In genomic region chr19:23562061-23562460, GRCm38 (mm10) we compare ENCODE assay signal across 23 mouse cellular contexts.
"Had no signal": no experiment of that assay in that cellular context is flagged by ENCODE, and none has a peak within 500 bp of the region (broad histone marks: within the 10 kb centered on the region; RNA-seq: fewer than 3 reads in every experiment).

No protein-coding gene starts in this region.

- H3K9ac ChIP-seq: limb, embryonic 13.5 days; liver, embryonic 12.5 days; liver, embryonic 15.5 days; lung, embryonic 15.5 days; midbrain, embryonic 13.5 days; neural tube, embryonic 13.5 days; stomach, embryonic 15.5 days had no signal

- H3K36me3 ChIP-seq: limb, embryonic 10.5 days; limb, embryonic 13.5 days; liver, embryonic 12.5 days; liver, embryonic 15.5 days; lung, embryonic 15.5 days; midbrain, embryonic 10.5 days; midbrain, embryonic 13.5 days; neural tube, embryonic 13.5 days; stomach, embryonic 15.5 days had no signal

- H3K4me2 ChIP-seq: limb, embryonic 13.5 days; liver, embryonic 12.5 days; liver, embryonic 15.5 days; lung, embryonic 15.5 days; midbrain, embryonic 13.5 days; neural tube, embryonic 13.5 days; stomach, embryonic 15.5 days had no signal

- H3K9me3 ChIP-seq: limb, embryonic 10.5 days; limb, embryonic 13.5 days; liver, embryonic 12.5 days; liver, embryonic 15.5 days; lung, embryonic 15.5 days; megakaryocyte, embryonic 14.5 days; midbrain, embryonic 10.5 days; midbrain, embryonic 13.5 days; neural tube, embryonic 13.5 days; stomach, embryonic 15.5 days had no signal

- H3K27me3 ChIP-seq: limb, embryonic 13.5 days; liver, embryonic 12.5 days; liver, embryonic 15.5 days; lung, embryonic 15.5 days; megakaryocyte, embryonic 14.5 days; midbrain, embryonic 13.5 days; neural tube, embryonic 13.5 days; stomach, embryonic 15.5 days had no signal

- ATAC-seq: liver, embryonic 12.5 days; midbrain, embryonic 13.5 days; midbrain, embryonic 16.5 days had no signal

- DNase-seq: kidney, postnatal 14 days; layer of hippocampus, adult 9-11 months; liver; lung, adult 18-20 months; lung, postnatal 10 days; lung, postnatal 36 days; retina, postnatal 1 day; right cerebral cortex, postnatal 25 days; spleen, adult 18-20 months; thymus, postnatal 25 days had no signal

- H3K4me1 ChIP-seq: limb, embryonic 10.5 days; limb, embryonic 13.5 days; liver, embryonic 12.5 days; liver, embryonic 15.5 days; lung, embryonic 15.5 days; megakaryocyte, embryonic 14.5 days; midbrain, embryonic 10.5 days; midbrain, embryonic 13.5 days; neural tube, embryonic 13.5 days; stomach, embryonic 15.5 days had no signal

- H3K4me3 ChIP-seq: layer of hippocampus, adult 2 months; limb, embryonic 10.5 days; limb, embryonic 13.5 days; liver, embryonic 12.5 days; liver, embryonic 15.5 days; lung, embryonic 15.5 days; megakaryocyte, embryonic 14.5 days; midbrain, embryonic 10.5 days; midbrain, embryonic 13.5 days; myocyte; neural tube, embryonic 13.5 days; stomach, embryonic 15.5 days had no signal

- H3K27ac ChIP-seq: layer of hippocampus, adult 2 months; limb, embryonic 10.5 days; limb, embryonic 13.5 days; liver, embryonic 12.5 days; liver, embryonic 15.5 days; lung, embryonic 15.5 days; midbrain, embryonic 10.5 days; midbrain, embryonic 13.5 days; neural tube, embryonic 13.5 days; stomach, embryonic 15.5 days had no signal
